Mouse (Mus musculus): ENCODE measurements around the gene Selenoo.

DNA sequence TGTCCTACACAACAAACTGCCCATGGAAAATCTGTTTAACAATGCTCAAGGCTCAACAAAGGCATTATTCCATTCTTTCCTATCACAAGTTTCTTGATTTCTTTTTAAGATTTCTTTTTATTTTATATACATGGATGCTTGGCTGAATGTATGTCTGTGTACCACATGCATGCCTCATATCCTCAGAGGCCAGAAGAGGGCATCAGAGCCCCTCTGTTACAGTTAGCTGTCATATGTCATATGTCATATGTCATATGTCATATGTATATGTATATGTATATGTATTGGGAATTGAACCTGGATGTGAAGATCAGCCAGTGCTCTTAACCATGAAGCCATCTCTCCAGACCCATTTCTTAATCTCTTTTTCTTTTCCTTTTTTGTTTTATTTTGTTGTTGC is 29.1 kb downstream of the Selenoo start:
- TF ChIP-seq MAX (IDR thresholded peaks at IDR 0.05) (no peak), CTCF (IDR thresholded peaks at IDR 0.05; ENCODE audit: control insufficient read depth, insufficient read depth, insufficient read length) (no peak), USF1 (IDR thresholded peaks at IDR 0.05; ENCODE audit: low read depth) (no peak), FOSL1 (IDR thresholded peaks at IDR 0.05; ENCODE audit: insufficient read depth, low read length, poor library complexity, severe bottlenecking) (no peak)
